Mouse (Mus musculus): ENCODE results near the gene Wfdc10. TPM values are rescaled to one million over a fixed set of nuclear protein-coding genes. Genes with fewer than 3 reads are reported as not detected.
"Not testable (repeated sequence)": the region's sequence is repeated elsewhere in the genome, so short reads cannot be mapped to it uniquely, and the experiment has no call there.

Wfdc10 gene
- not detected in 2 replicates for polyA plus RNA-seq (2015; fragmentation: Nextera tagmentation; extraction: Ambion mirVana)

DNA sequence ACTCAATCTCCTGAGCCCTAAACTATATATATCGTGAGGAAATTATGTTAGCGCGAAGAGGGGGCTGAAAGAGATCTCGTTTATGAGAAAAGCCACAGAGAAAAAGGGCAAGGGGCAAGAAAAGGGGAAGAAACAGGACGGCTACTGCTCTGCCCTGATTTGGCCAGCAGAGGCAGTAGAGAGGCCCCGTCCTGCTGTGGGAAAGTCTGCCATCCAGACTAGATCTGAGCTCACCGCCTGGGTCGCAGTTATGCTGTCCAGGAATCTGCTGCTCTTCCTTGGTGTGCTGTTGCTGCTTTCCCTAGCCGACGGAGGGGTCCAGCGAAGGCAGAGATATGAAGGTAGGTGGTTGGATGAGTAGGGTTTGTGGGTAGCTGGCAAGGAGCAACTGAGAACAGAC lies at the start of gene Wfdc10:
Wfdc10 (plus strand) TSS at position 189 of the 400 bp plus-strand sequence.
- H3K36me3 ChIP-seq (ENCODE audit: poor library complexity, severe bottlenecking) = no peaks in the 10 kb centered on the region
- no peaks in the 10 kb centered on the region for H3K9me3 ChIP-seq (replicated peaks)
- WGBS = 20% methylated on average over 11 of the region's 11 CpGs
- H3K4me3 ChIP-seq = no peak within 1 kb of the TSS
- no peak within 1 kb of the TSS for H3K27ac ChIP-seq
- H3K27me3 ChIP-seq = no peaks in the 10 kb centered on the region
- no peak within 1 kb of the TSS for H3K9ac ChIP-seq
- no peaks in the 10 kb centered on the region for H3K4me1 ChIP-seq
- no peak for ATAC-seq
- no peak within 1 kb of the TSS for H3K4me2 ChIP-seq

GRCm38 (mm10) chr2:164608781-164609180 lies 47.1 kb upstream of the Wfdc10 start:
- no peaks in the 10 kb centered on the region for H3K36me3 ChIP-seq (ENCODE audit: poor library complexity, severe bottlenecking)
- H3K27ac ChIP-seq = no peak overlapping the region
- 87% methylated on average over 6 of the region's 6 CpGs for WGBS
- H3K9me3 ChIP-seq (replicated peaks) = peaks cover under 1% of the 10 kb centered on the region; the same call in 1 of the 2 replicates
- H3K9ac ChIP-seq = no peak overlapping the region
- H3K4me3 ChIP-seq = no peak overlapping the region
- ATAC-seq = no peak
- no peaks in the 10 kb centered on the region for H3K27me3 ChIP-seq
- H3K4me2 ChIP-seq = no peak overlapping the region
- no peaks in the 10 kb centered on the region for H3K4me1 ChIP-seq

- not testable (repeated sequence) for ATAC-seq; H3K4me2 ChIP-seq; H3K4me1 ChIP-seq; H3K4me3 ChIP-seq; H3K36me3 ChIP-seq (ENCODE audit: poor library complexity, severe bottlenecking); H3K9ac ChIP-seq; H3K27me3 ChIP-seq; H3K9me3 ChIP-seq (replicated peaks); H3K27ac ChIP-seq
- 60% methylated on average over 8 of the region's 8 CpGs for WGBS
Measured at GRCm38 (mm10) chr2:164613471-164613870, 42.4 kb upstream of the Wfdc10 start, which contains the start of the genes Wfdc6b and Wfdc8. Gene Wfdc6b, plus strand, starts transcription at chr2:164613522. Gene Wfdc8, minus strand, starts transcription at chr2:164613626.

DNA sequence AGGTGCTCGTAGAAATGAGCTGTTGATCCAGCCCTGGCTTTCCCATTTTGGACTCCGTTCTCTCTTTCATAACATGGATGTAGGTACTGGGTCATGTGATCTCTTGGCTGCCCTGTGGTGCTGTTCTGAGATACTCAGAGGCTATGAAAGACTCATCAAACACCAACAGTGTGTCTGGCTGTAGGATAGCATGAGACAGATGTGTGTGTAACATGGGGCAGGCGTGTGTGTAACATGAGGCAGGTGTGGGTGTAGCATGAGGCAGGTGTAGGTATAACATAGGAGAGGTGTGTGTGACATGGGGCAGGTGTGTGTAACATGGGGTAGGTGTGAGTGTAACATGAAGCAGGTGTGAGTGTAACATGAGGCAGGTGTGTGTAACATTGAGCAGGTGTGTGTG lies 40.5 kb upstream of the Wfdc10 start:
- Histone ChIP-seq H3K4me3 (no peak overlapping the region), H3K4me1 (no peaks in the 10 kb centered on the region), H3K27me3 (no peaks in the 10 kb centered on the region), H3K36me3 (ENCODE audit: poor library complexity, severe bottlenecking) (no peaks in the 10 kb centered on the region), H3K27ac (no peak overlapping the region), H3K4me2 (no peak overlapping the region), H3K9ac (no peak overlapping the region), H3K9me3 (replicated peaks) (no peaks in the 10 kb centered on the region)
- no peak for ATAC-seq
- 97% methylated on average over 3 of the region's 3 CpGs for WGBS

DNA sequence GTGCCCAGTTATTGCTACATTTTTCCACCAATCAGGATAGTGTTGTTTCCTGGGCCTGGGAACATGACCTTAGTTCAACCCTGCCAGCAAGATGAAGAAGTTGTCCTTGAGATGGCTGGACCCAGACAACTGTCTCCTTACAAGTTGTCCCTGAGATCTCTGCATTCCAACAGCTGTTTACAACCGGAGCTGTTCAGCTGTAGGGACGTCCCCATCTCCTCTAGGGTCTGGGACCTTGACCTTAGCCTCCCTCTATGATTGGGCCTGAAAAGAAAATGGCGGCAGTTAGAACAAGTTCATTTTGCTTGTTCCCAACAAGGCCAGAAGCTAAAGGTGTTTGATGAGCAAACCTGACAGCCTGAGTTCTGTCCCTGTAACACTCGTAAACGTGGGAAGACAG lies 36.8 kb upstream of the Wfdc10 start:
- H3K27ac ChIP-seq = no peak overlapping the region
- H3K36me3 ChIP-seq (ENCODE audit: poor library complexity, severe bottlenecking) = no peaks in the 10 kb centered on the region
- H3K27me3 ChIP-seq = no peaks in the 10 kb centered on the region
- H3K4me2 ChIP-seq = no peak overlapping the region
- H3K9me3 ChIP-seq (replicated peaks) = no peaks in the 10 kb centered on the region
- no peak overlapping the region for H3K9ac ChIP-seq
- H3K4me3 ChIP-seq = no peak overlapping the region
- ATAC-seq = no peak
- no peaks in the 10 kb centered on the region for H3K4me1 ChIP-seq
- 84% methylated on average over 5 of the region's 5 CpGs for WGBS

DNA sequence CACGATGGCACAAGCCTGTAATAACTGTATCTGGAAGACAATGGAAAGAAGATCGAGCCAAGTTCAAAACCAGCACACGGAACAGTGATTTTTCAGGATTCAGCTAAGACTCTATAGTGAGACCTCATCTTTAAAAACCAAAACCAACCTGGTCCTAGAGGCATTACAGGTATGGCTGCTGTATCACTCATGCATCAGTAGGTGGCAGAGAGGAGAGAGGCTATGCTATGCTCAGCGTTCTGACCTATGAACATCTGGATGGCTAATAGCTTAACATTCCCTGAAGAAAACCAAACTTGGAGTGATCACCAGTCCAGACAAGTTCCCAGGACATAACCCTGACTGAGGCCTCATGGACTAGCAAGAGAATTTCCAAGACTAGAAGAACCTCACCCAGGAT lies 34.1 kb upstream of the Wfdc10 start:
- WGBS = 86% methylated on average over 4 of the region's 4 CpGs
- no peak overlapping the region for H3K9ac ChIP-seq
- no peak for ATAC-seq

GRCm38 (mm10) chr2:164635266-164635665 lies 20.6 kb upstream of the Wfdc10 start:
- Histone ChIP-seq H3K4me1 (no peaks in the 10 kb centered on the region), H3K4me3 (no peak overlapping the region), H3K36me3 (ENCODE audit: poor library complexity, severe bottlenecking) (no peaks in the 10 kb centered on the region), H3K9me3 (replicated peaks) (no peaks in the 10 kb centered on the region), H3K27me3 (no peaks in the 10 kb centered on the region), H3K4me2 (no peak overlapping the region), H3K27ac (no peak overlapping the region), H3K9ac (no peak overlapping the region)
- ATAC-seq = no peak
- WGBS = 77% methylated on average over 9 of the region's 9 CpGs

More for the DNA sequence above, 34.1 kb upstream of the Wfdc10 start:
- no peaks in the 10 kb centered on the region for H3K27me3 ChIP-seq
- H3K4me2 ChIP-seq = no peak overlapping the region
- H3K9me3 ChIP-seq (replicated peaks) = no peaks in the 10 kb centered on the region
- H3K4me1 ChIP-seq = no peaks in the 10 kb centered on the region
- H3K4me3 ChIP-seq = no peak overlapping the region
- no peak overlapping the region for H3K27ac ChIP-seq
- no peaks in the 10 kb centered on the region for H3K36me3 ChIP-seq (ENCODE audit: poor library complexity, severe bottlenecking)

DNA sequence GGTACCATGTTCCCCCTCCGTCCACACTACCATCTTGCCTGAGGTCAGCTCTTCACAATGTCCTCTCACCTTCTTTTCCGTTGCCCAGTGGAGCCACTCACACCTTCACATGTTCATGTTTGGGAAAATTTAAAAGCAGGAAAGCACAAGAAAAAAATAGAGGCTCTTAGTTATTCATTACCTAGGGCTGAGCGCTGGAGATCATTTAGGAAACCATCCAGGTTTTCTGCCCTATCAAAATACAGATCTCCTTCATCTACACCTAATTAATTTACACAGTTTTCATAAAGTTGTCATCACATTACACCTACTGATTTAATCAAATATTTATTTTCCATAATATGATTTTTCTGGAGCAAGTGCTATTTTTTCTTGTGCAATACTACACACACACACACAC lies 17.1 kb upstream of the Wfdc10 start, which contains the start of gene Wfdc16:
Wfdc16 (minus strand) TSS at position 101 of the 400 bp plus-strand sequence.
- 0 out of 2 replicates have a peak, but pooled peaks cover 5% of the 10 kb centered on the region for H3K4me1 ChIP-seq
- no peaks in the 10 kb centered on the region for H3K27me3 ChIP-seq
- H3K4me2 ChIP-seq = no peak within 1 kb of the TSS
- H3K9ac ChIP-seq = no peak within 1 kb of the TSS
- no peak within 1 kb of the TSS for H3K4me3 ChIP-seq
- no peaks in the 10 kb centered on the region for H3K36me3 ChIP-seq (ENCODE audit: poor library complexity, severe bottlenecking)
- no peak within 1 kb of the TSS for H3K27ac ChIP-seq
- 86% methylated on average over 3 of the region's 3 CpGs for WGBS
- H3K9me3 ChIP-seq (replicated peaks) = no peaks in the 10 kb centered on the region
- no peak for ATAC-seq

DNA sequence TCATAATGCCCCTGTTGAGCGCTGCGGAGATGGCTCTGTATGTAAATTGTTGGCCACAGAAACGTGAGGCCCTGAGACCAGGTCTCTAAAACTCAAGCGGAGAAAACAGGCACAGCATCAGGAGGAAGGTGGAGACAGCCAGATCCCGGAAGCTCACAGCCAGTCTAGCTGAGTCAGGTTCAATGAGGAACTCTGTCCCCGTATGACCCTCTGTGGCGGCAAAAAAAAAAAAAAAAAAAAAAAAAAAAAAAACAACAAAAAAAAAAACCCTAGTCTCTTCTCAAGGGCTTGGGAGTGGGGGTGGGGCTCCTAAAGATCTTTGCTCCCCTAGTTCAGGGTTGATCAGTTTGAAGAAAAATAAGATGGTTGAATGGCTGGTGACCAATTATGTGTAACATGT lies 14.7 kb upstream of the Wfdc10 start:
- H3K27ac ChIP-seq = no peak overlapping the region
- H3K4me2 ChIP-seq = no peak overlapping the region
- H3K27me3 ChIP-seq = no peaks in the 10 kb centered on the region
- H3K36me3 ChIP-seq (ENCODE audit: poor library complexity, severe bottlenecking) = no peaks in the 10 kb centered on the region
- 72% methylated on average over 7 of the region's 7 CpGs for WGBS
- no peak overlapping the region for H3K4me3 ChIP-seq
- 0 out of 2 replicates have a peak, but pooled peaks cover 5% of the 10 kb centered on the region for H3K4me1 ChIP-seq
- H3K9me3 ChIP-seq (replicated peaks) = no peaks in the 10 kb centered on the region
- H3K9ac ChIP-seq = no peak overlapping the region
- ATAC-seq = no peak

GRCm38 (mm10) chr2:164641881-164642673 lies 13.8 kb upstream of the Wfdc10 start:
- ATAC-seq = no peak
- Histone ChIP-seq H3K9ac (no peak overlapping the region), H3K4me1 (0 out of 2 replicates have a peak, but pooled peaks cover 5% of the 10 kb centered on the region), H3K4me3 (no peak overlapping the region), H3K4me2 (no peak overlapping the region), H3K27ac (no peak overlapping the region), H3K9me3 (replicated peaks) (no peaks in the 10 kb centered on the region), H3K36me3 (ENCODE audit: poor library complexity, severe bottlenecking) (no peaks in the 10 kb centered on the region), H3K27me3 (no peaks in the 10 kb centered on the region)
- 75% methylated on average over 13 of the region's 13 CpGs for WGBS

DNA sequence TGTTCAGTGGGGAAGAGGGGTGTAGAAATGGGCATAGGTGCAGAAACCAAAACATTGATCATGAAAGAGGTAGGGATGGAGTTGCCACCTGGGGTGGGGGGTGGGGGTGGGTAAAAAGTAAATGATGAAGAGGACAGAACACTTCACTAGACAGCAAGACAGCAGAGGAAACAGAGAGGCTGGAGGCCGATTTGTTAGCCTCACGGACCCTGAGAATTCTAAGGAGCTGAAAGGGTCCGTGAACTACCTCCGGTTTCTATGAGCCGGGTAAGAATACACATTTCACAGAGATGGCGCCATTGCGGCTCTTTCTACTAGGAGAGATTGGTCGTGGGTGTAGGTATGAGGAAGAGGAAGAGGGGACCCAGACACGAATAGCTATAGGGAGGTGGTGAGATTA lies 637 bp downstream of the Wfdc10 start, which contains the start of gene Wfdc9:
Wfdc9 (minus strand) TSS at position 101 of the 400 bp plus-strand sequence.
- no peak within 1 kb of the TSS for H3K4me3 ChIP-seq
- H3K4me2 ChIP-seq = no peak within 1 kb of the TSS
- H3K27ac ChIP-seq = no peak within 1 kb of the TSS
- H3K36me3 ChIP-seq (ENCODE audit: poor library complexity, severe bottlenecking) = no peaks in the 10 kb centered on the region
- no peaks in the 10 kb centered on the region for H3K9me3 ChIP-seq (replicated peaks)
- 79% methylated on average over 9 of the region's 9 CpGs for WGBS
- no peak for ATAC-seq
- H3K4me1 ChIP-seq = no peaks in the 10 kb centered on the region
- no peak within 1 kb of the TSS for H3K9ac ChIP-seq
- no peaks in the 10 kb centered on the region for H3K27me3 ChIP-seq

- Histone ChIP-seq H3K27me3 (no peaks in the 10 kb centered on the region), H3K9me3 (replicated peaks) (0 out of 2 replicates have a peak, but pooled peaks cover 3% of the 10 kb centered on the region), H3K4me1 (no peaks in the 10 kb centered on the region), H3K36me3 (ENCODE audit: poor library complexity, severe bottlenecking) (no peaks in the 10 kb centered on the region), H3K4me2 (no peak overlapping the region), H3K9ac (no peak overlapping the region), H3K4me3 (no peak overlapping the region), H3K27ac (no peak overlapping the region)
- 90% methylated on average over 7 of the region's 7 CpGs for WGBS
- ATAC-seq = no peak
Measured at GRCm38 (mm10) chr2:164664851-164665250, 9.0 kb downstream of the Wfdc10 start.
